Mouse (Mus musculus): ENCODE data around the gene Hoxb9. TPM values are rescaled to one million over a fixed set of nuclear protein-coding genes. Genes with fewer than 3 reads are reported as not detected.

Hoxb9 gene
- polyA plus RNA-seq, 1 experiment, result 0.14 TPM

DNA sequence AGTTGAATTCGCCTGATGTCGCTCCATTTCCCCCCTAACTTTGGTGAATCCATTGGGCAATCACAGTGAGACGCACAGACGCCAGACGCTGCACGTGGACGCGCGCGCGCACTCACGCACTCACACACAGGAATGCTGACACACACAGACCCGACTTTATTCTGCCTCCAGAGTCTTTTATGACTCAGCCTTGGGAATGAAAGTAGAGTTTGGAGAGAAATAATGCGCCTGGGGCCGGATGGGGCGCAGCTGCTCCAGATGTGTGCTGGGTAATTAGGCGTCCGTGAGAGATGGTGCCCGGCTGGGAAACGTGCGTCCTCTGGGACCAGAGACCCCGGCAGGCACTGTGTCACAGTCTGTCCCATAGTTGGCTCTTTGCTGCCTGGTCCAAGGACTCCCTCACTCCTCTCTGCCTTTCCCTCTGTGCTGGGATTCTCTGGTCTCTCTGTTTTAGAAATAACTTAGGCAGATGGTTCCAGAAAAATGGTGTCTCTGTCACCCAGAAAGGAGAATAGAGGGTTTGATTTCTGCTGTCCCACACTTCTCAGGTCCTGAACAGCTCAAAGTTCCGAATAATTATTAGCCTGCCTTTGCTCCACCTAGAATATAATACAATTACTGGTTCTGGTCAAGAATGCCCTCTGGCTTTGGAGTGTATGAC, 10.8 kb upstream of the Hoxb9 start:
- TF ChIP-seq POLR2A (IDR thresholded peaks at IDR 0.05; ENCODE audit: low read depth, low read length) (no peak), CTCF (IDR thresholded peaks at IDR 0.05; ENCODE audit: extremely low read depth, insufficient read length, insufficient replicate concordance, low read depth, low read length) (no peak)
- H3K4me3 ChIP-seq (ENCODE audit: low read depth, low read length), result no peak overlapping the region
- peaks cover 89% of the 10 kb centered on the region for H3K27me3 ChIP-seq (ENCODE audit: control insufficient read depth, insufficient read depth, low read length)
- no peaks in the 10 kb centered on the region for H3K36me3 ChIP-seq (ENCODE audit: control insufficient read depth, insufficient read depth, low read length)
- WGBS, result 5% methylated on average over 23 of the region's 23 CpGs
- no peak overlapping the region for H3K27ac ChIP-seq (ENCODE audit: insufficient read depth, low read depth, low read length)
- peaks cover 7% of the 10 kb centered on the region for H3K4me1 ChIP-seq (ENCODE audit: control insufficient read depth, insufficient read depth, insufficient read length, low read length)

DNA sequence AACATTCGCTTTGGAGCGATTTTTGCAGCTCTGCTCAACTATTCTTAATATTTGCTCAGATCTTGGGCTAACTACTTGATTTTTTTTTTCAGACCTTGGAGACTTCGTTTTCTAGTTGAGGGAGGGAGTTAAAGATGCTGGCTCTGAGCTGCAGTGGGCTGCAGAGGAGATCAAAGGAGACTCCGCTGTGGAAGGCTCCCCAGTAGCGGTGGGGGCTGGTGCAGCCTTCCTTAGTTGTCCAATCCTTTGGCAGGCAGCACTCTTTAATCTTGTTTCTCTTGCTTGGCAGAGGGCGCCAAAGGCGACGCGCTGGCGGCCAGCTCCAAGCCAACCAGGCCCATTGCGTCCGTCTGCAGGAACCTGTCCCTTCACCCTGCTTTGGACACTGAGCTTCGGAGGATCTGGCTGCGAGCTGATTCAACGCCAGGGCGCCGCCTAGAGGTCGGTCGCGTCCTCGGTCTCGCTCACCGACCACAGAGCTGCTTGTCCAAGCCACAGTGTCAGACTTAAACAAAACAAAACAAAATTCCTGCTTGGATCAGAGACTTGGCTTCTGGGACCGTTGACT, 9.8 kb upstream of the Hoxb9 start:
- peaks cover 89% of the 10 kb centered on the region for H3K27me3 ChIP-seq (ENCODE audit: control insufficient read depth, insufficient read depth, low read length)

DNA sequence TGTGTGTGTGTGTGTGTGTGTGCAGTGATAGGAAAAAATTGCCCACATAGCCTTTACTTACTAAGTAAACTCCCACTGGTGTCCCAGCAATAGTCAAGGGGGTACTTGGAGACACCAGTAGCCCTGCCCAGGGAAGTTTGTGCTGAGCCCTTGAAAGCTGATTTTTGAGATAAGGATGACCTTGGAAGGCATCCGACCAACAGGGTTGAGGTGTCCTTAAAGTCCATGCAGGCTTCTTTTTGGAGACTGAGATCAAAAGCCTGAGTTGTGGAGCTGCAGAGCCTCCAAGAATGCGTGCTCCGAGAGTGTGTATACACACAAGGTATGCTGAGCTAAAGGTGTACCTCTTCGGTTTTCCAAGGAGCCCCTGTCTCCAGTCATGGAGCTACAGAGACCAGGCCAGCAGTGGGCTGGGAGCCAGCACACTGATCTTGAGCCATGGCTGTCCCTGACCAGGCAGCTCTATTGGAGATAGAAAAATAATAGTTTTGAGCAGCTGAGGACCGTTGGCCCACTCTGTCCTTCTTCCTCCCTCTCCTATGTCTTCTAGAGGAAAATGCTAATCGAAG, 8.9 kb upstream of the Hoxb9 start:
- Histone ChIP-seq H3K4me3 (ENCODE audit: low read depth, low read length) (no peak overlapping the region), H3K27ac (ENCODE audit: insufficient read depth, low read depth, low read length) (no peak overlapping the region), H3K27me3 (ENCODE audit: control insufficient read depth, insufficient read depth, low read length) (peaks cover 86% of the 10 kb centered on the region), H3K36me3 (ENCODE audit: control insufficient read depth, insufficient read depth, low read length) (no peaks in the 10 kb centered on the region), H3K4me1 (ENCODE audit: control insufficient read depth, insufficient read depth, insufficient read length, low read length) (peaks cover 7% of the 10 kb centered on the region)
- WGBS, result 14% methylated on average over 6 of the region's 6 CpGs
- no peak for TF ChIP-seq CTCF (IDR thresholded peaks at IDR 0.05; ENCODE audit: extremely low read depth, insufficient read length, insufficient replicate concordance, low read depth, low read length)
- TF ChIP-seq POLR2A (IDR thresholded peaks at IDR 0.05; ENCODE audit: low read depth, low read length), result no peak

More for the DNA sequence above, 9.8 kb upstream of the Hoxb9 start:
- WGBS, result 6% methylated on average over 24 of the region's 24 CpGs
- H3K4me3 ChIP-seq (ENCODE audit: low read depth, low read length), result no peak overlapping the region
- peaks cover 7% of the 10 kb centered on the region for H3K4me1 ChIP-seq (ENCODE audit: control insufficient read depth, insufficient read depth, insufficient read length, low read length)
- no peaks in the 10 kb centered on the region for H3K36me3 ChIP-seq (ENCODE audit: control insufficient read depth, insufficient read depth, low read length)
- peak; percentile 66 for TF ChIP-seq CTCF (IDR thresholded peaks at IDR 0.05; ENCODE audit: extremely low read depth, insufficient read length, insufficient replicate concordance, low read depth, low read length)
- TF ChIP-seq POLR2A (IDR thresholded peaks at IDR 0.05; ENCODE audit: low read depth, low read length), result no peak
- no peak overlapping the region for H3K27ac ChIP-seq (ENCODE audit: insufficient read depth, low read depth, low read length)

DNA sequence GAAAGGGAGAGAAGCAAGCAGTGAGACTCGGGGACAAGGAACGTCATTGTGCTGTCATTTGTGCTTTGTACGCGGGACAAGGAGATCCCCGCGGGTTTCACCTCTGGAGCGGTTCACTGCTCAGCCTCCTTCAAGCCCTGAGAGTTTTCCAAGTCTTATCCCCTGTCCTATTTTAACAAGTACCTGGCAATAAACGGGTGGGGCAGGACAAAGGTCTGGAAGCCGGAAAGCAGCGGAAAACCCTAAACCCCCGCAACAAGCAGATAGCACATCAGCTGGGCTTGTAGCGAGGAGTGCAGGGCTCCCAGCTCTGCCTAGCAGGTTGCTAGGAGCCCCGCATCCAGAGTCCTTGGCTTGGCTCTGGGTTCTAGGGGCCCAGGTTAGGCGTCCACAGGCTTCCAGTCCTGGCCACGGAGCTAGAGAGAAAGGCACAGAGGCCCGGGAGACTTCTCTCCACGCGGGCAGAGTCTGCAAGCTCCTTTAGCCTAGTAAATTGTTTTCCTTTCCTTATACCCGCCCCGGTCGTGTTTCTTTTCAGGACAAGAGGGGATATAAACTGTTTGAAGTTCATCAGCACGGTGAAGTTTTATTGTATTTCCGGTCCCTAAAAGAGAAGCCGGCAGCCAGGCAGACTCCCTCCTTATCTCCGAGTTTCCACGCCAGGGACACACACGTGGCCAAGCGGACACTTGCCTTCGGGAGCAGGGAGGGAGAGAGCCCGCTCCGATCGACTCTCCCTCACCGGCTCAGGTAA, 7.4 kb upstream of the Hoxb9 start:
- Histone ChIP-seq H3K27me3 (ENCODE audit: control insufficient read depth, insufficient read depth, low read length) (peaks cover 84% of the 10 kb centered on the region), H3K4me3 (ENCODE audit: low read depth, low read length) (no peak overlapping the region), H3K36me3 (ENCODE audit: control insufficient read depth, insufficient read depth, low read length) (no peaks in the 10 kb centered on the region), H3K4me1 (ENCODE audit: control insufficient read depth, insufficient read depth, insufficient read length, low read length) (peaks cover 7% of the 10 kb centered on the region), H3K27ac (ENCODE audit: insufficient read depth, low read depth, low read length) (no peak overlapping the region)
- TF ChIP-seq POLR2A (IDR thresholded peaks at IDR 0.05; ENCODE audit: low read depth, low read length) (no peak), CTCF (IDR thresholded peaks at IDR 0.05; ENCODE audit: extremely low read depth, insufficient read length, insufficient replicate concordance, low read depth, low read length) (no peak)
- 5% methylated on average over 33 of the region's 33 CpGs for whole genome bisulfite sequencing

DNA sequence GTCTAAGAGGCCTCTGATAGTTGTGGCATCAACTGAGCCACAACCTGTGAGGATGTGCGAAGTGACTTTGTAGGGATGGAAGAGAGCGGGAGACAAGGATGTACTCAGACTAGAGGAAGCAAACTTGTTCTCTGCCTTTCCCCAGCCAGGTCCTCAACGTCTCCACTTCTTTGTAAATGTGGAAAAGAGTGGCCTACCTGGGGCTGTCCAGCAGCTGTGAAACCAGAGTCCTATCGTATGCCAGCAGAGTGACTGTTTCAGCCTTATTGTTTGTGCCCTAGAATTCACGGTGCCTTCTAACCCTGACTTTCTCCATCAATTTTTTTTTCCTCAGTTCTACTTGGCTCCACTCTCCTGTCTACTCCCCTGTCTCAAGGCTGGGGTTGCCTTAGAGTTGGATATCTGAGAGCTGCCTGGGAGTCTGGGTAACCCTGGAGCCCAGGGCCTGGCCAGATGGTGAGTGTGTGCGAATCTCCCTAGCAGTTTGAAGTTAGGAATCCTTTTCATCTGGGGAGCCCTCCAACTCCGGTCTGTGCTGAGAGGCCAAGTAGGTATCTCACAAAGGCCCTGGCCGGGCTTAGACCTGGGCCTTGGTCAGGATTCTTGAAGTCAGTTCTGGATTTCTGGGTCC, 6.8 kb upstream of the Hoxb9 start:
- Histone ChIP-seq H3K36me3 (ENCODE audit: control insufficient read depth, insufficient read depth, low read length) (no peaks in the 10 kb centered on the region), H3K27ac (ENCODE audit: insufficient read depth, low read depth, low read length) (no peak overlapping the region), H3K4me1 (ENCODE audit: control insufficient read depth, insufficient read depth, insufficient read length, low read length) (peaks cover 7% of the 10 kb centered on the region), H3K27me3 (ENCODE audit: control insufficient read depth, insufficient read depth, low read length) (peaks cover 86% of the 10 kb centered on the region), H3K4me3 (ENCODE audit: low read depth, low read length) (no peak overlapping the region)
- TF ChIP-seq CTCF (IDR thresholded peaks at IDR 0.05; ENCODE audit: extremely low read depth, insufficient read length, insufficient replicate concordance, low read depth, low read length) (no peak), POLR2A (IDR thresholded peaks at IDR 0.05; ENCODE audit: low read depth, low read length) (no peak)
- WGBS, result 29% methylated on average over 8 of the region's 8 CpGs

DNA sequence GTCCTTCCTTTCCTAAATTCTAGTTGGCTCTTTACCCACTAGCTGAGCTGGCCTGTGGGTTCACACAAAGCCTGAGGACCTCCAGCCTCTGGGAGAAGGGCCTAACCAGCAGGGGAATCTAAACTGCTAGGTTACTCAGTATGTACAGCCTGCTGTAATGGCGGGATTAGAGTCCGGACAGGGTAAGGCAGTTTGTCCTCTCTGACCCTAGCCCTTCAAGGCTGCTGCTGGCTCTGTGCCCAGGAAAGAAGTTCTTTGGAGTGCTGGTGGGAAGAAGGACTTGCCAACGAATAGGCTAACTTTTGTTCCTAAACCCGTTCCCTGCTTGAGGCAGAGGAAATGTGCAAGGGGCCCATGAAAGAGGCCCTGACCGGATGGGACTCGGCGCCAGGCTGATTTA, 5.3 kb upstream of the Hoxb9 start:
- TF ChIP-seq CTCF (IDR thresholded peaks at IDR 0.05; ENCODE audit: extremely low read depth, insufficient read length, insufficient replicate concordance, low read depth, low read length) (no peak), POLR2A (IDR thresholded peaks at IDR 0.05; ENCODE audit: low read depth, low read length) (no peak)
- Histone ChIP-seq H3K36me3 (ENCODE audit: control insufficient read depth, insufficient read depth, low read length) (no peaks in the 10 kb centered on the region), H3K27me3 (ENCODE audit: control insufficient read depth, insufficient read depth, low read length) (peaks cover 89% of the 10 kb centered on the region), H3K4me1 (ENCODE audit: control insufficient read depth, insufficient read depth, insufficient read length, low read length) (peaks cover 7% of the 10 kb centered on the region), H3K27ac (ENCODE audit: insufficient read depth, low read depth, low read length) (no peak overlapping the region), H3K4me3 (ENCODE audit: low read depth, low read length) (no peak overlapping the region)
- WGBS, result 11% methylated on average over 7 of the region's 7 CpGs
